Mouse (Mus musculus) megakaryocyte progenitor cell, adult 5-6 weeks (primary cell): ENCODE measurements around the gene Gpatch3. TPM values are rescaled to one million over a fixed set of nuclear protein-coding genes. Genes with fewer than 3 reads are reported as not detected.

Experiments used
- ATAC-seq: replicated peaks from 2 replicates; pipeline ENCODE4 v1.8.0; 2016; ENCODE audit warnings: mild to moderate bottlenecking, moderate TSS enrichment, inconsistent platforms; ENCODE audit not compliant: poor library complexity
- total RNA-seq, 2 experiments: library from RNA; stranded (forward) in 1 of 2; stranded (reverse) in 1 of 2; fragments of 157-497, 149-512 nt in 1 of 2; fragments of 200-1000 nt in 1 of 2; gene quantifications; 2 replicates each; pipeline versions ENCODE4 v1.2.3 to v1.2.4; 2015 to 2017

Gene Gpatch3
- total RNA-seq, 2 experiments from 2014 or later, result 1.6 to 14.9 TPM

DNA sequence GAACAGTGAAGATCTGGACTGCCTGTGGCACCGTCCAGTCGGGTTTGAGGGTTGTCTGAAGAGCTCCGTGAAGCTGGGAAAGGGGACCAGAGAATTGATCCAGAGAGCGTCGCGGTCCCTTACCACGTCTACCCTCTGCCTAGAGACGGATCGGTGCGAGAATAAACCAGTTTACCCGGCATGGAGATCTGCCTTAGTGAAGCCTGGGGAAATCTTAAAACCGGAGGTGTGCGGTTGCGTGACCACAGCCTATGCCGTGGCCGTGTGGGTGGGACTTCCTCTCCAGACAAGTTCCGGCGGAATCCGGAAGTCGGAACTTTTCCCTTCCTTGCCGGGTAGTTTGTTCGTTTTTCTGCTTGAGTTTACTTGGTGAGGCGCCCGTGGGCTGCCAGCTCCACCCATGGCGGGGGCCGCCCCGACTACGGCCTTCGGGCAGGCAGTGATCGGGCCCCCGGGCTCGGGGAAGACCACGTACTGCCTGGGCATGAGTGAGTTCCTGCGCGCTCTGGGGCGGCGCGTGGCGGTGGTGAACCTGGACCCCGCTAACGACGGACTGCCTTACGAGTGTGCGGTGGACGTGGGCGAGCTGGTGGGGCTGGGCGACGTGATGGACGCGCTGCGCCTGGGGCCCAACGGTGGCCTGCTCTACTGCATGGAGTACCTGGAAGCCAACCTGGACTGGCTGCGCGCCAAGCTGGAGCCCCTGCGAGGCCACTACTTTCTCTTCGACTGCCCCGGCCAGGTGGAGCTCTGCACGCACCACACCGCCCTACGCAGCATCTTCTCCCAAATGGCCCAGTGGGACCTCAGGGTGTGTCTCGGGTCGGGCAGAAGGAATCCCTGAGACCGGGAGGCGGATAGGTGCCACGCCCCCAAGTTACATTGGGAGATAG lies 9.8 kb downstream of the Gpatch3 start, which contains the start of gene Gpn2:
Gene Gpn2 (plus strand): TSS at position 304 of the 893 bp plus-strand sequence.
- ATAC-seq, result peak; percentile 92

- ATAC-seq, result peak; percentile 96
Measured at GRCm38 (mm10) chr4:133592570-133592969, 18.0 kb downstream of the Gpatch3 start.

GRCm38 (mm10) chr4:133595538-133595937 lies 21.0 kb downstream of the Gpatch3 start:
- ATAC-seq, result no peak

GRCm38 (mm10) chr4:133596084-133596483 lies 21.5 kb downstream of the Gpatch3 start:
- ATAC-seq, result no peak

GRCm38 (mm10) chr4:133598616-133599015 lies 24.1 kb downstream of the Gpatch3 start:
- ATAC-seq, result no peak

DNA sequence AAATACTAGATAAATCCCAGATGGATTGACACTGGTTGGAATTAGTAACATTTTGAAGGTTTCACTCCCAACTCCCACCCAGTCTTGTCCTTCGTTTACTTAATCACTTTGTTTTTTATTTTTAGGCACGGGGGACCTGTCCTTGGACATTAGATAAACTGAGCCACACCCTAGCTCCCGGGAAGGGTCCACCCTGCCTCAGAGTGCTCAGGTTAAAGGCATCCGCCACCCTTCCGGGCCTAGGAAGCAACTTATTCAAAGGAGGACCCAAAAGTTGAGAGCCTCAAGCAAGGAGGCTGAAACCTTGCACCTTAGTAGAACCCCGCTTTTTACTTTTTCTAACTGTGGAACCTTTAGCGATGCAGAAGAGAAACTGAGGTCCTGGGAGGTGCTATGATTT lies 24.6 kb downstream of the Gpatch3 start:
- ATAC-seq, result no peak

GRCm38 (mm10) chr4:133599571-133600073 lies 25.1 kb downstream of the Gpatch3 start:
- peak; percentile 93 for ATAC-seq

- no peak for ATAC-seq
Measured at GRCm38 (mm10) chr4:133600306-133600705, 25.8 kb downstream of the Gpatch3 start.

DNA sequence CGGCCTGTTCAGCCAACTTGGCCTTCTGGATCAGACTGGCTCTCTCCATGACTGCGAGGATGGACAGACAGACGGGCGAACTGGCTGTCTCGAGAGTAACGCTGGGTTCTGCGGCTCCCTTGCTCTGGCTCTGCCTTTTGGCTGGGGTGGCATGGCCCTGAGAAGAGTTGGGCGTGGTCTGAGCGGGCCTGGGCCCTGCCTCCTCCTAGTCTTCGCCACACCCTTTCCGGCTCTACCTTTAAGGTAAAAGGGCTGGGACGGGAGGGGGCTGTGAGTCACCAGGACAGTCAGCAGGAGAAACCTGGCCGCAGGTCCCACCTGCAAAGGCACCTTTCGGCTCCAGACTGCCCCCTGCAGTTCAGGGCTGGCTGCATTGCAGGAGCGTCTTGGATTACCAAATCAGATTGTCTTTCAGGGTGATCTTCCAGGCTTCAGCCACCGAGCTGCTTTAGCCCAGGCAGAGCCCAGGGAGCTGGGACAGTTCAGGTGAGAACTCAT lies 27.2 kb downstream of the Gpatch3 start, which contains the start of gene Sfn:
Gene Sfn (minus strand): TSS at position 448 of the 498 bp plus-strand sequence.
- peak; percentile 23 for ATAC-seq

- no peak for ATAC-seq
Measured at GRCm38 (mm10) chr4:133603056-133603455, 28.5 kb downstream of the Gpatch3 start.

- ATAC-seq, result no peak
Measured at GRCm38 (mm10) chr4:133604175-133604574, 29.6 kb downstream of the Gpatch3 start.

- no peak for ATAC-seq
Measured at GRCm38 (mm10) chr4:133604856-133605255, 30.3 kb downstream of the Gpatch3 start.

GRCm38 (mm10) chr4:133605330-133605729 lies 30.8 kb downstream of the Gpatch3 start:
- no peak for ATAC-seq

DNA sequence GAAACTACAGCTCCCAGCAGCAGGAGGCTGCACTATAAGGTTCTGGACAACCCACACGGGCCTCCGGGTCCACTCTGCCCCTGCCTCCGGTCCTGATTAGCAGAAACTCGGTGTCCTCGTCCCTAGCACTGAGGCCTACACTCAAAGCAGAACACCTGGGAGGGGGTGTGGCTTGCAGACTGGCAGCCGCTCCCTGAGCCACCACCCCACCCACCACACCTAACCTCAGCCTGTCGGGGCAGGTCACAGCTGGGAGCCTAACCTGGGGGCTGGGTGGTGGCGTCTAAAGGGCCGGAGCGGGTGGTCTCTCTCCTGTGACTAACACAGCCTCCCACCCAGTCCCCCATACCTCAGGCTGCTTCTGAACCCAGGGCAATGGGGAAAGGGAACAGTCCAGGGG lies 32.7 kb downstream of the Gpatch3 start:
- ATAC-seq, result no peak

DNA sequence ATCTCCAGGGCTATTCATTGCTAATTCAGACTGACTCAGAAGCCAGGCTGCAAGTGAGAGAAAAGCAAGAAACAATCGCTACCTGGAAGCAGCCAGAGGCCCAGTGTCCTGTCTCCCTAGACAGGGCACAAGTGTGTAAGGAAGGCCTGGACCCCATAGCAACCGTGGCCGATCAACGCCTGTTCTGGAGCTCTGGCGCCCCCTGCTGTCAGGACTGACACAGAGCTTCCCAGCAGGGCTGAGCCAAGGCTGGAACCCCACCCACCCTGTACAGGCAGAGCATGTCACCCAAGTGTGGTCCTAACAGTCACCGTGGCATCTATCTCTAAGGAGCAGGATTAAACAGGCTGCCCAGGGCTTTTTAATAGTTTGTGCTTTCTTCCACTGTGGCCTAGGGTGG lies 35.2 kb downstream of the Gpatch3 start:
- ATAC-seq, result peak; percentile 92

- no peak for ATAC-seq
Measured at GRCm38 (mm10) chr4:133611815-133612214, 37.3 kb downstream of the Gpatch3 start.

DNA sequence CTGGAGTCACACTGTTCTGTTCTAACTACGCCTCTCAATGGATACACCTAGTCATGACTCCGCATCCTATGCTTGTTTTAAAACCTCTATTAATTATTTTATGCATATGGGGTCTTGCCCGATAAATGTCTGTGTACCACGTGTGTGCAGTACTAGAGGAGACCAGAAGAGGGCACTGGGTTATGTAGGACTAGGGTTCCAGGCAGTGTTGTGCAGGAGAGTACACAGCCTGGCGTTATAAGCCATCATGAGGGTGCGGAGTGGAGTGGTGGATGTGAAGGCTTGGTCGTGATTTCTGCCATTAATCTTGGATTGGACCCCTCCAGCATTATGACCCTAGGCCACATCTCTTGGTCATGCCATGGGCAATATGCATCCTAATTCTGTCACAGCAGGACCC lies 37.9 kb downstream of the Gpatch3 start:
- ATAC-seq, result no peak

- ATAC-seq, result no peak
Measured at GRCm38 (mm10) chr4:133613026-133613425, 38.5 kb downstream of the Gpatch3 start.

DNA sequence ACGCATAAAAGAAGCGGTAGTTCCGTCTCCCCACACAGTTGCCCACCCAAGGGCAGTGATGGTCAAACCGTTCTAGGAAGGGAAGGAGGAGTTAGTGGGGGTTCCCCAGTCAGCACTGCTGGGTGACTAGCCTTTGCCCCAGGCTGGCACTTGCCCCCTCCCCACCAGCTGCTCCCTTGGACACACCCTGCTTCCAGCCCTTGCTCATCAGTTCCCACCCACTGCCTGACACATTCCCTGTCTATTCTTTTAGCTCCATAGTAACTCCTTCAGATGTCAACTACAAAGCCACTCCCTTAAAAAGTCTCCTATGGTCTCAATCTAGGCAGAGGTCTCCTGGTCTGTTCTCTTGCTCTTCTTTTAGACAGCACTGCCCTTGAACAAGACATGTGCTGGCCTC lies 39.3 kb downstream of the Gpatch3 start:
- no peak for ATAC-seq

- ATAC-seq, result no peak
Measured at GRCm38 (mm10) chr4:133614274-133614761, 39.8 kb downstream of the Gpatch3 start.

DNA sequence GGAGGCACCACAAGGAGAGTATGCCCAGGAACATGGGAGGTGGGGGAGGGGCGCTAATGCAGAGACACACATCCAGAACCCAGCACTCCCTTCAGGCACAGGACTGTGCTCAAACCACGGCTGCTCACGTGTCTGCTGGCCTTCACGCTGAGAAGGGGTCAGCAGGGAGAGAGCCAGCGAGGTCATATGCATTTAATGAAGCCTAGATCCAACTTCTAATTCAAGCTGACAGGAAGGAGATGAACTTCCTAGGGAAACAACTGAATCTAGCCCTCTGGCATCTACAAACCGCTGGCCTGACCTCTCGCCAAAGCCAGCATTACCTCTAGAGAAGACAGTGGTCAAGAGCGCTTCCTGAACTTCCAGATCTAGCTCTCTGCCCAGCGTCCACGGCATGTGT lies 40.9 kb downstream of the Gpatch3 start:
- ATAC-seq, result no peak

DNA sequence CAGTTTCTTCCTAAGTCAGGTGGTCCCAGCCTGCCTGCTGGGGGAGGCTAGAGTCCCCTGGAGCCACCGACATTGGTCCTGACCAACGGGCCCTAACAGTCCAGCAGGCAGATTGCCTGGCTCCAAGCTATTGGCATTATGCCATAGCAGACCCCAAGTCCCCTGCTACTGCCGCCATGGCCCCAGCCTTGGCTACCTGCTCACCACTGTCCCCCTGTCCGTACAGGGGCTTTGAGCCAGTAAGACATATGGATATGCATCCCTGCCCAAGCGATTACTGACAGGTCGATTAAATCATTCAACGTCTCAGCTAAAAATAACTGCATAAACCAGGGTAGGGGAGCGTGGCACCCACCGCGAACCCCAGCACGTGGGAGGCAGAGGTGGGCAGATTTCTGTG lies 43.4 kb downstream of the Gpatch3 start:
- ATAC-seq, result no peak
